Mouse (Mus musculus) adrenal gland, postnatal 36 days (tissue): ENCODE data around the gene Trex2. TPM values are rescaled to one million over a fixed set of nuclear protein-coding genes. Genes with fewer than 3 reads are reported as not detected.
"Not testable (repeated sequence)": the region's sequence is repeated elsewhere in the genome, so short reads cannot be mapped to it uniquely, and the experiment has no call there.

Source experiments
- DNase-seq, 2 experiments: peaks; one replicate each; pipeline ENCODE4 v3.0.0; 2021; ENCODE audit warnings: mixed read lengths in 1 of 2
- total RNA-seq, 2 experiments: library from RNA; stranded (reverse); gene quantifications; 2 replicates each; pipeline ENCODE4 v1.2.3; 2021

Trex2 gene
- total RNA-seq, 2 experiments from 2014 or later, result not detected

DNA sequence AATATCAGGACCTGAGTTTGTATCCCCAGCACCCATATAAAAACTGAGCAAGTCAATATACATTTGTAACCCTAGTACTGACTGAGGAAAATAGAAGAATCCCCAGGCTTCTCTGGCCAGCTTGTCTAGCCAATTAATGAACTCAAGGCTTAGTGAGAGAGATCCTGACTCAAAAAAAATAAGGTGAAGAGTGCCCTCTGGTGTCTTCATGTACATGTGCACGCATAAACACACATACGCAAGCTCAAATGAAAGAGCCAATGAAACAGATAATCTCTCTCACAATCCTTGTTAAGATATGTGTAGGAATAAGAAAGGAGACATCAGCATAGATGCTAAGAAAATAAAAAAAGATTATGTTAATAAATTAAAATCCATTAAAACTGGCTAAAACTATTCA is 5.1 kb downstream of the Trex2 start:
- peak in 1 of 2 experiments; percentile 9 for DNase-seq

DNA sequence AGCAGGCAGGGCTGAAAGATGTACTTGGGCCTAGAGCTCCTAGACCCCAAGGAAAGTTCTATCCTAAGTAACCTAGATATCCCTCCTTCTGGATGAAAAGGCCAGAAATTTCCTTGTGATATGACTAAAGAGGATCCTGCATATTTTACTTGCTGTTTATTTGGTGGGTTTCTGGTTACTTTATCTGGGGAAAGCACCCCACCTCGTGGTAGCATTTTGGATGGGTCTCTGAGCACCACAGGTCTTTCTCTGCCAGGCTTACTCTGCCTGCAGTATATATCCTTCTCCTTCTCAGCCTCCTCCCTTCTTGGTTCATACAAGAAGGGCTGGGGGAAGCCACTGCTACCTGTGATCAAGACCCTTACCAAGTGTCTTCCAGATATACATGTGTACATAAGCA is 22.4 kb downstream of the Trex2 start:
- DNase-seq, result peak in 1 of 2 experiments; percentile 14

DNA sequence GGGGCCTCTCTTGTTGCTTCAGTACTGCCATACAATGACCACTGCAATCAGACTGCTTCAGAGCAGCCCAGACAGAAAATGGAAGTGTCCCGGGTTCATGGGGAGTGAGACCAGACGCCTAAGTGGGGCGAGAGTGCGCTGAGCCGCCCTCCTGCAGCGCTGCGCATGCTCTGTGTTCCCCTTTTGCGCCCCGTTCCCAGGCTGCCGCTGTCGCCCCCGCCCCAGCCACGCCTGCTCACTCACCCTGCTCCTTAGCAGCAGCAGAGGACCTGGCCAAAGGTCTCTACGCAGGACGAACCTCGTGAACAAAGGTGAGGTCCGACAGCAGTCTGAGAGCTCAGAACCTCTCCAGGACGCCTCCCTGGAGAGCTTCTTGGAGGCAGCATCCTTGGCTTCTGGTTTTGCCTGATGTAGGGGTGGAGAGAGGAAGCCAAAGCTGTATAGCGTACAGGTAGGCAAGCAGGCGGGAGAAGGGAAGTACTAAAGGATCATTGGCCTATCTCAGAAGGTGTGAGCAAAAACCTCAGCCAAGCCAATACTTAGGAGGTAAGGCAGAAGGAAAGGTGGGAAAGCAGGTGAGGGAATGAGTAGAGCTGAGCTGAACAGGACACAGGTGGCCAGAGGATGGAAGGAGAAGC is 24.1 kb downstream of the Trex2 start, which contains the start of gene Zfp92:
Zfp92 (plus strand) TSS at position 217 of the 638 bp plus-strand sequence.
- DNase-seq, result peak; percentile 26 to 30

DNA sequence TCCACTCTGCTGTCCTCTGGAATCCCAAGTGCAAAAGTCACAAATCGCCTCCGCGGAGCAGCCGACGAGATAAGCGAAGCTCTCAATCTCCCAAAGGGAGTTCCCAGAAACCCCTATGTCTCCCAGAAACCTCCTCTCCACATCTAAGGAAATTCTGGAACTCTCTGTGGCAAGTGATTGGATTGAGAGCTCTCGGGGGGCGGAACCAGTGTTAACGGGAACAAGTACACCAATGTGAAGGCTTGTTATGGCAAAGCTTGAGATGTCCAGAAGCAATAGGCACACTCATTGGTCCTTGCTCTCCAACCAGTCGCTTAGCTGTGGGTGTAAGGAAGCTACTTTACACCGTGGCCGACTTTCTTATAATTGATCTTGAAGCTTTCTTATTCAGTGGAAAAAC is 33.5 kb downstream of the Trex2 start:
- no peak for DNase-seq

DNA sequence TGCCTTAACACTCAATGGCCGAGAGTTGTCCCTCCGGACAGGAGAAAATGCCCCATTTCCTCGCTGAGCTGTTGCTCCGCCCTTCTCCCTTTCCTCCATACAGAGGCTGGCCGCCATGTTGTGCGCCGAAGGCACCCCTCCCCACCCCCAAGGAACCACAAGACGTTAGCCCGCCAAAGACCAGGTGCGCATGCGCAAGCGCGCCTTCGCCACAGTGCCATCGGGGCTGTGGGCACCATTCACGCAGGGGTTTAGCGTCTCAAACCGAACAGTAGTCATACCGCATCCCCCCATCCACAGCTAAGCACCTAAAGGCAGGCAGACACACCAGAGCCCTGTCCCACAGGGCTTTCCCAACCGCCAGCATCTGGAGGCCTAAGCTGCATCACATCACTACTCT is 34.2 kb downstream of the Trex2 start:
- no peak for DNase-seq

DNA sequence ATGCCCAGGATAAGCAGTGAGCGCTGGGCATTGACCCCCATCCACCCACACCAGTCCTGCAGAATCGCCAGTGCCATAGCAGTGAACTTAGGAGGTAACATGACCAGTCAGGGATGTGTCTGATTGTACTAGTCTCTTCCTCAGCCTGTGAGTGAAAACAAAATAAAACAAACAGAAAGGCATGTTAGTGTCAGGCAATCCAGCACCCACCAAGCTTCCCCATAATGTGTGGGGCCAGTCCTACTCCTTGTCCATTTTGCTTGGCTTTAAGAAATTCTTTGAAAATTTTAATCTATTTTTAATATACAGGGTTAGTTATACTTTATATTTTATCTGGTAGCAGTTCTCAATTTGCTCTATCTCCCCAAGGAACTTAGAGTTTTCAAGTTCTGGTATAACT is 36.5 kb downstream of the Trex2 start, which contains the start of gene Gm18336:
Gm18336 (minus strand) TSS at position 101 of the 400 bp plus-strand sequence.
- DNase-seq, result not testable (repeated sequence)

DNA sequence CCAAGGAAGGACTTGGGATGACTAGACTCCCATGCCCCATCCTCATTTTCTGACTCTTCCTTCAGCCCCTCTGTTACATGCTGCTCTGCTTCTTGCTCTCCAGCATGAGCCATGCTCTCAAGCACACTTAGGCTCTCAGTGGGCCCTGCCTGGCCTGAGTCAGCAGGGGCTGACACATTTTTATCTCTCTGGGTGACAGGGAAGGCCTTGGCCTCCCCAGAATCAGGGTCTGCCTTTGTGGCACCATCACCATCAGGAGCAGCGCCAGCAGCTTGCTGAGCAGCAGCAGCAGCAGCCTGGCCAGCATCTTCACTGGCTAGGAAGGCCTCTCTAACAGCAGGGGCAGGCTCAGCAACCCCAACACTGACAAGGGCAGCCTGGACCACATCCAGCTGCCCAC is 38.7 kb downstream of the Trex2 start:
- peak; percentile 61 to 70 for DNase-seq

DNA sequence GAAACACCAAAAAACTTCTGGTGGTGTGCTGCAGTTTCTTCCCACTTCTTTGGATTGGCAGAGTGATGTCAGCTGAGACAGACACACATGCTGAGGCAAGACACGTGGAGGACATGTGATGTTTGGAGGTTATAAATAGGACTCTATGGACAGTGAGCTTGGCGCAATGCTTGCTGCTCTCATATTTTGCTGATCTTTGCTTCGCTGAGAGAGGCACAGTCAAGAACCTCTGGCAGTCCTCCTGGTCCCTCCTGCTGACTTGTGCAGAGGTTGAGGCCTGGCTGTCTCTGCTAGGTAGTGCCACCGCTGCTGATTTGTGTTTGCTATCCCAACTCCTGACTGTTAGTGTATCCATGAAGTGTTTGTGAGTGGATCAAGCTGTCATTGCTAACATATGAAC is 43.7 kb downstream of the Trex2 start:
- no peak for DNase-seq

DNA sequence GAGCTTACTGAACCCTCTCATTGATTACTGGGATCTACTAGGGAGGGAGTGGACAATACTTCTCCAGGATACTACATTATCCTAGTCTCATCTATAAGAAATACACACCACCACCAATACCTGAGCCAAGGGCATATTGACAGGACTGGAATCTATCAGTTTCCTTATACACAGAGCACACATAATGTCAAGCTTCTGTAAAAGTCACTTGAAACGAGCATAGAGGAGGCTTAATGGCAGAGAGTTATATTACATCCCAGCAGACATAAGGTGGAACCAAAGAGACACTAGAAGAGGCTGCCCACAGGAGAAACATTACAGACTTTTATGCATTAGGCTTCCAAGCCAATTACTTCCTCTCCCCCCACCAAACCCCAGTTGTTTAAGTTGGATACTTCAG is 50.2 kb downstream of the Trex2 start:
- no peak for DNase-seq

DNA sequence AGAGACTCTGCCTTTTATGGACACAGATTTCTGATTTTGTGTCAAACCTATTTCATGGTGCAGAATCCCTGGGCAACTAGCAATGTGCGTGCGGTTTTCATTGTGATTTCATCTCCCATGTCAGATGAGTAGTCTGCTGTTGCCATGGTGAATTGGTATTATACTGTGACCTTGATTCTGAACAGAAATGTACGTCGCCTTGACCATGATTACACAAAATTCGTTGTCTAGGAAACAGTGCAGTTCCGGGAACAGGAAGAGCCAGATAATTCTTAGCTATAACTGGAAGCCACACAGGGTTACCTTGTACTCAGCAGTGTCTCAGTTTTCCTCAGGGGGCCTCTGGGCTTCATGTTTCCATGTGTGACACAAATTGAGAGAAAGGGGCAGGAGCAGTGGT is 50.7 kb downstream of the Trex2 start:
- DNase-seq, result peak; percentile 11 to 33

Other genes starting within 250 kb of the Trex2 start
- gene Xlr3b, start 243.1 kb downstream of the Trex2 start, total RNA-seq, result 10 to 100 TPM in 1 of 2 experiments, 1 to 10 TPM in 1; 5.4 to 10.2 TPM
- under 1 TPM in 1 of 2 experiments, not detected in 1; 0.63 TPM for gene Xlr4b, start 221.0 kb downstream of the Trex2 start, total RNA-seq
- gene F8a, start 207.1 kb downstream of the Trex2 start, total RNA-seq, result 10 to 100 TPM in 1 of 2 experiments, 1 to 10 TPM in 1; 9.0 to 10.1 TPM
- gene Xlr4c, start 192.2 kb downstream of the Trex2 start, total RNA-seq, result under 1 TPM in 1 of 2 experiments, not detected in 1; 0.99 TPM
- under 1 TPM in 1 of 2 experiments, not detected in 1; 0.26 TPM for gene Xlr3c, start 170.0 kb downstream of the Trex2 start, total RNA-seq
- not detected for gene Xlr5a, start 142.4 kb downstream of the Trex2 start, total RNA-seq
- not detected for gene Xlr5c, start 142.4 kb downstream of the Trex2 start, total RNA-seq
- gene Gm45015, start 98.5 kb downstream of the Trex2 start, total RNA-seq, result not detected
- gene Zfp275, start 92.7 kb downstream of the Trex2 start, total RNA-seq, result 10 to 100 TPM; 22.5 to 24.5 TPM
- not detected for gene Gm18336, start 36.6 kb downstream of the Trex2 start, total RNA-seq
- gene Zfp92, start 24.2 kb downstream of the Trex2 start, total RNA-seq, result under 1 TPM; 0.43 to 0.60 TPM
- 10 to 100 TPM; 30.0 to 31.5 TPM for gene Haus7, start 23.7 kb upstream of the Trex2 start, total RNA-seq
- 100 to 1,000 TPM; 251 to 260 TPM for gene Bgn, start 48.3 kb upstream of the Trex2 start, total RNA-seq
- gene Atp2b3, start 67.7 kb upstream of the Trex2 start, total RNA-seq, result 10 to 100 TPM; 34.9 to 52.5 TPM
- gene Dusp9, start 204.1 kb upstream of the Trex2 start, total RNA-seq, result 1 to 10 TPM in 1 of 2 experiments, under 1 TPM in 1; 0.49 to 2.0 TPM
- gene Pnck, start 224.8 kb upstream of the Trex2 start, total RNA-seq, result 1 to 10 TPM; 6.9 to 7.0 TPM
- gene Slc6a8, start 237.8 kb upstream of the Trex2 start, total RNA-seq, result 100 to 1,000 TPM in 1 of 2 experiments, 10 to 100 TPM in 1; 62.6 to 126 TPM